20 mouse cellular contexts compared by ENCODE assay signal in the genomic region with DNA sequence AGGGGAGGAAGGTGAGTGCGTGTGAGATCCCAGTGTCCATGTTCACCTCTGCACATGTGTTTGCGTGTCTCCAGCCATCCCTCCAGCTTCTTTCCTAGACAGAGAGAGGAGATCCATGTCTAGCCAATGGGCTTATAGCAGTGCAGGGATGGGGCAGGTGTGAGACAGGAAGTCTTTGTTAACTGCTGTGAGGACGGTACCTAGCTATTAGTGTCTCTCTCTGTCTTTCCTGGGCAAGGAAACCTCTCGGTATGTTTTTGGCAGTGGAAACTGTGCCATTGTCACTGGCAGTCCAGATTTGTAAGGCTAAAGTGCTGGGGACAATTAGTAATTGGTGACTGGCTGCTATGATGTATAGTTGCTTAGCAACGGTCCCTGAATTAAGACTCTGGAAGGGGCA.
A peak's percentile ranks its signal among the peaks of the same experiment; 100 is the strongest.
DNase-seq lines count a peak whose midpoint lies in the region; ATAC-seq and TF ChIP-seq lines count a peak whose summit lies in the region.
"Had no signal": no experiment of that assay in that cellular context is flagged by ENCODE, and none has a peak within 500 bp of the region (broad histone marks: within the 10 kb centered on the region; RNA-seq: fewer than 3 reads in every experiment).

No protein-coding gene starts in this region.

- H3K4me2 ChIP-seq in forebrain, postnatal 0 days (ENCODE audit: low read depth), result peak overlapping the region; percentile 15; the same call in 1 of the 2 replicates
- peak overlapping the region; percentile 13; the same call in 1 of the 2 replicates for H3K4me2 ChIP-seq in hindbrain, embryonic 15.5 days
- H3K4me2 ChIP-seq: embryonic facial prominence, embryonic 12.5 days; heart, embryonic 15.5 days; limb, embryonic 15.5 days had no signal

- no peak overlapping the region for H3K4me3 ChIP-seq in forebrain, postnatal 0 days (ENCODE audit: low read depth, low read length)
- no peak overlapping the region for H3K4me3 ChIP-seq in hindbrain, embryonic 15.5 days
- H3K4me3 ChIP-seq: embryonic facial prominence, embryonic 12.5 days; erythroblast, embryonic 14.5 days; heart, embryonic 15.5 days; limb, embryonic 15.5 days had no signal

- H3K9me3 ChIP-seq in forebrain, postnatal 0 days (ENCODE audit: low read length), result no peaks in the 10 kb centered on the region
- no peaks in the 10 kb centered on the region for H3K9me3 ChIP-seq in hindbrain, embryonic 15.5 days
- H3K9me3 ChIP-seq: embryonic facial prominence, embryonic 12.5 days; heart, embryonic 15.5 days; limb, embryonic 15.5 days had no signal

- peak; percentile 75 for ATAC-seq in forebrain, postnatal 0 days
- ATAC-seq in hindbrain, embryonic 15.5 days (ENCODE audit: low FRiP score, low read depth), result 0 out of 2 replicates have a peak, but pooled peaks have one; percentile 35
- ATAC-seq: intestine, postnatal 0 days; lung, postnatal 0 days had no signal

- no peak overlapping the region for H3K9ac ChIP-seq in forebrain, postnatal 0 days
- no peak overlapping the region for H3K9ac ChIP-seq in hindbrain, embryonic 15.5 days
- H3K9ac ChIP-seq: embryonic facial prominence, embryonic 12.5 days; heart, embryonic 15.5 days; limb, embryonic 15.5 days had no signal

- no peak for TF ChIP-seq CTCF in forebrain, postnatal 0 days (IDR thresholded peaks at IDR 0.05; ENCODE audit: low read depth)

- peak; percentile 56 for DNase-seq in retina, postnatal 1 day
- no peak for DNase-seq in retina, embryonic 14.5 days (ENCODE audit: low spot score)
- peak; percentile 22 for DNase-seq in forebrain, postnatal 0 days
- DNase-seq in urinary bladder, postnatal 14 days (ENCODE audit: low spot score), result no peak
- DNase-seq in gastrocnemius, postnatal 4 days (ENCODE audit: low spot score in 2 of 2), result no peak
- DNase-seq in T-cell, adult 2 months (ENCODE audit: low spot score), result no peak
- DNase-seq: adrenal gland, adult 8-10 months; cerebellum, adult 9-11 months; gastrocnemius, postnatal 10 days; heart, adult 18-20 months; right cerebral cortex, postnatal 14 days; spleen, adult 18-20 months; thymus, adult 18-20 months had no signal

- no peaks in the 10 kb centered on the region for H3K27me3 ChIP-seq in forebrain, postnatal 0 days (ENCODE audit: insufficient read depth, low read length)
- peaks cover 24% of the 10 kb centered on the region for H3K27me3 ChIP-seq in hindbrain, embryonic 15.5 days
- H3K27me3 ChIP-seq: embryonic facial prominence, embryonic 12.5 days; heart, embryonic 15.5 days had no signal

- peaks cover 13% of the 10 kb centered on the region for H3K4me1 ChIP-seq in forebrain, postnatal 0 days (ENCODE audit: insufficient read depth)
- H3K4me1 ChIP-seq in hindbrain, embryonic 15.5 days (replicated peaks), result peaks cover 37% of the 10 kb centered on the region

- H3K27ac ChIP-seq in forebrain, postnatal 0 days (ENCODE audit: low read depth, low read length), result no peak overlapping the region; the same call in 1 of the 2 replicates
- H3K27ac ChIP-seq in hindbrain, embryonic 15.5 days (replicated peaks), result peak overlapping the region; percentile 1; the same call in 1 of the 2 replicates
- H3K27ac ChIP-seq: embryonic facial prominence, embryonic 12.5 days; heart, embryonic 15.5 days; limb, embryonic 15.5 days had no signal

- 34% methylated on average over 5 of the region's 5 CpGs for WGBS in forebrain, postnatal 0 days
- 27% methylated on average over 5 of the region's 5 CpGs for WGBS in hindbrain, embryonic 15.5 days

- H3K36me3 ChIP-seq in forebrain, postnatal 0 days (ENCODE audit: insufficient read depth), result no peaks in the 10 kb centered on the region
- H3K36me3 ChIP-seq in hindbrain, embryonic 15.5 days, result no peaks in the 10 kb centered on the region
- H3K36me3 ChIP-seq: embryonic facial prominence, embryonic 12.5 days; heart, embryonic 15.5 days; limb, embryonic 15.5 days had no signal

Comparison
In these comparisons a context has a peak if more than half of its experiments do, and no peak if none do; other contexts are left out.
1. DNase-seq: peak in retina, postnatal 1 day (single experiment) and forebrain, postnatal 0 days (single experiment); none in retina, embryonic 14.5 days (single experiment), urinary bladder, postnatal 14 days (single experiment), gastrocnemius, postnatal 4 days (0 of 2) and T-cell, adult 2 months (single experiment).